ENCODE assay signal across 16 mouse cellular contexts in genomic region chr14:93039326-93040221, GRCm38 (mm10).
DNase-seq lines count a peak whose midpoint lies in the region; ATAC-seq lines count a peak whose summit lies in the region.
"Had no signal": no experiment of that assay in that cellular context is flagged by ENCODE, and none has a peak within 500 bp of the region (broad histone marks: within the 10 kb centered on the region; RNA-seq: fewer than 3 reads in every experiment).

No protein-coding gene starts in this region.

- H3K27me3 ChIP-seq in midbrain, embryonic 11.5 days (ENCODE audit: control insufficient read depth, insufficient read depth, low read length), result no peaks in the 10 kb centered on the region
- H3K27me3 ChIP-seq in midbrain, embryonic 14.5 days (ENCODE audit: control insufficient read depth, insufficient read depth, low read length), result no peaks in the 10 kb centered on the region
- H3K27me3 ChIP-seq in forebrain, embryonic 16.5 days (replicated peaks; ENCODE audit: control insufficient read depth, insufficient read depth, low read length), result no peaks in the 10 kb centered on the region
- H3K27me3 ChIP-seq: embryonic facial prominence, embryonic 13.5 days; hindbrain, embryonic 12.5 days; limb, embryonic 13.5 days; lung, embryonic 15.5 days had no signal

- no peaks in the 10 kb centered on the region for H3K4me1 ChIP-seq in midbrain, embryonic 11.5 days (ENCODE audit: control insufficient read depth, insufficient read depth, low read length)
- no peaks in the 10 kb centered on the region for H3K4me1 ChIP-seq in midbrain, embryonic 14.5 days (ENCODE audit: control insufficient read depth, insufficient read depth, low read length)
- peaks cover 12% of the 10 kb centered on the region for H3K4me1 ChIP-seq in forebrain, embryonic 16.5 days (replicated peaks; ENCODE audit: control insufficient read depth, insufficient read depth, low read length)
- H3K4me1 ChIP-seq: embryonic facial prominence, embryonic 13.5 days; limb, embryonic 13.5 days; lung, embryonic 15.5 days had no signal

- H3K27ac ChIP-seq in midbrain, embryonic 11.5 days (ENCODE audit: low read depth, low read length), result no peak overlapping the region
- no peak overlapping the region for H3K27ac ChIP-seq in midbrain, embryonic 14.5 days (replicated peaks; ENCODE audit: low read depth, low read length)
- peak overlapping the region; percentile 39 for H3K27ac ChIP-seq in forebrain, embryonic 16.5 days (ENCODE audit: low read length)
- H3K27ac ChIP-seq: embryonic facial prominence, embryonic 13.5 days; hindbrain, embryonic 12.5 days; kidney, postnatal 0 days; limb, embryonic 13.5 days; lung, embryonic 15.5 days had no signal

- WGBS in midbrain, embryonic 11.5 days, result 74% methylated on average over 8 of the region's 8 CpGs
- 67% methylated on average over 8 of the region's 8 CpGs for WGBS in midbrain, embryonic 14.5 days
- WGBS in forebrain, embryonic 16.5 days, result 32% methylated on average over 8 of the region's 8 CpGs

- ATAC-seq in midbrain, embryonic 11.5 days (ENCODE audit: low FRiP score), result 0 out of 2 replicates have a peak, but pooled peaks have one; percentile 35
- ATAC-seq in midbrain, embryonic 14.5 days (ENCODE audit: low FRiP score, low TSS enrichment), result no peak; the same call in 1 of the 2 replicates
- peak; percentile 91 for ATAC-seq in forebrain, embryonic 16.5 days

- H3K4me2 ChIP-seq in midbrain, embryonic 11.5 days, result no peak overlapping the region
- no peak overlapping the region for H3K4me2 ChIP-seq in midbrain, embryonic 14.5 days (ENCODE audit: low read length)
- H3K4me2 ChIP-seq in forebrain, embryonic 16.5 days (ENCODE audit: low read length), result no peak overlapping the region
- H3K4me2 ChIP-seq: embryonic facial prominence, embryonic 13.5 days; hindbrain, embryonic 12.5 days; limb, embryonic 13.5 days; lung, embryonic 15.5 days had no signal

- peak; percentile 7 for DNase-seq in embryo, embryonic 11 days
- no peak for DNase-seq in embryo, embryonic 9.5 days (ENCODE audit: extremely low spot score)
- no peak for DNase-seq in midbrain, embryonic 11.5 days (ENCODE audit: low spot score, missing footprints)
- DNase-seq in midbrain, embryonic 14.5 days, result no peak
- DNase-seq in cerebellum, adult 9-11 months, result peak; percentile 35
- no peak for DNase-seq in urinary bladder, adult 2 months (ENCODE audit: low spot score)
- no peak for DNase-seq in thymus, postnatal 25 days
- DNase-seq: layer of hippocampus, postnatal 36 days; right cerebral cortex, postnatal 14 days; thymus, postnatal 36 days had no signal

- H3K9me3 ChIP-seq in midbrain, embryonic 11.5 days (ENCODE audit: control insufficient read depth, low read length), result no peaks in the 10 kb centered on the region
- H3K9me3 ChIP-seq in midbrain, embryonic 14.5 days (ENCODE audit: control insufficient read depth, low read length), result no peaks in the 10 kb centered on the region
- H3K9me3 ChIP-seq in forebrain, embryonic 16.5 days (ENCODE audit: control insufficient read depth, low read length), result no peaks in the 10 kb centered on the region
- H3K9me3 ChIP-seq: embryonic facial prominence, embryonic 13.5 days; hindbrain, embryonic 12.5 days; limb, embryonic 13.5 days; lung, embryonic 15.5 days had no signal

- H3K9ac ChIP-seq in midbrain, embryonic 11.5 days (ENCODE audit: low read length), result no peak overlapping the region
- H3K9ac ChIP-seq in midbrain, embryonic 14.5 days (replicated peaks; ENCODE audit: low read length), result no peak overlapping the region
- H3K9ac ChIP-seq in forebrain, embryonic 16.5 days (replicated peaks; ENCODE audit: low read depth, low read length), result no peak overlapping the region
- H3K9ac ChIP-seq: embryonic facial prominence, embryonic 13.5 days; hindbrain, embryonic 12.5 days; limb, embryonic 13.5 days; lung, embryonic 15.5 days had no signal

- H3K36me3 ChIP-seq in midbrain, embryonic 11.5 days (ENCODE audit: control insufficient read depth, insufficient read depth, low read length), result no peaks in the 10 kb centered on the region
- H3K36me3 ChIP-seq in midbrain, embryonic 14.5 days (ENCODE audit: control insufficient read depth, insufficient read depth, low read length), result no peaks in the 10 kb centered on the region
- no peaks in the 10 kb centered on the region for H3K36me3 ChIP-seq in forebrain, embryonic 16.5 days (ENCODE audit: control insufficient read depth, insufficient read depth)
- H3K36me3 ChIP-seq: embryonic facial prominence, embryonic 13.5 days; hindbrain, embryonic 12.5 days; limb, embryonic 13.5 days; lung, embryonic 15.5 days had no signal

- H3K4me3 ChIP-seq in midbrain, embryonic 11.5 days (ENCODE audit: low read depth, low read length), result no peak overlapping the region
- no peak overlapping the region for H3K4me3 ChIP-seq in midbrain, embryonic 14.5 days (replicated peaks; ENCODE audit: low read depth, low read length)
- H3K4me3 ChIP-seq in forebrain, embryonic 16.5 days (replicated peaks; ENCODE audit: low read length), result no peak overlapping the region
- H3K4me3 ChIP-seq: embryonic facial prominence, embryonic 13.5 days; hindbrain, embryonic 12.5 days; limb, embryonic 13.5 days; lung, embryonic 15.5 days had no signal

Comparison
In these comparisons a context has a peak if more than half of its experiments do, and no peak if none do; other contexts are left out.
1. DNase-seq: peak in embryo, embryonic 11 days (single experiment) and cerebellum, adult 9-11 months (single experiment); none in embryo, embryonic 9.5 days (single experiment), midbrain, embryonic 11.5 days (single experiment), midbrain, embryonic 14.5 days (single experiment), urinary bladder, adult 2 months (single experiment) and thymus, postnatal 25 days (single experiment).